Mouse (Mus musculus): ENCODE results near the gene Saa2.

DNA sequence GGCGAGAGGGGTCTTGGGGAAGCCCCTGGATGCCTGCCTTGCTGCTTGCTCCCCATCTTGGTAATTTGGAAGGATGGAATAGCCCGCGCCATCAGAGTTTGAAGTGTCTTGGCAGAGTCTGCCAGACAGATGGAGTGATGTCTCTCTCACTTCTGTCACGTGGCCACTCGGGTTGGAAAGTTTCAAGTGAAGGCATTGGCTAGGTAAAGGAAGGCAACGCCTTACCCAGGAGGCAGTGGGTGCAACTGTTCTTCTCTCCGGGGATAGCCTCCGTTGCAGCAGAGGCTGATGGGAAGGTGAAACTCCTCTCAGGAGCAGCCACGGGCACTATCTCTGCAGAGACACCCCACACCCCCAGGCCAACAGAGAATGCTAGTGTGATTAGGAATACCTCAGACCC lies 31.1 kb upstream of the Saa2 start:
- TF ChIP-seq CTCF (IDR thresholded peaks at IDR 0.05) (no peak), EP300 (IDR thresholded peaks at IDR 0.05) (no peak)

Data from lung, postnatal 0 days (tissue).